Mouse (Mus musculus) heart, embryonic 11.5 days (tissue): ENCODE results near the gene Peak1. TPM values are rescaled to one million over a fixed set of nuclear protein-coding genes. Genes with fewer than 3 reads are reported as not detected.

Experiments used
- ATAC-seq: fragments of 200-750 bp; cut with Nextera tagmentation; replicated peaks from 2 replicates; pipeline ENCODE4 v1.8.0; 2017; ENCODE audit warnings: moderate library complexity; ENCODE audit not compliant: insufficient number of reproducible peaks, low FRiP score, low TSS enrichment
- H3K27ac ChIP-seq: fragments of 300-500 bp; sonication (generic); 2 replicates; pipeline ENCODE4 v1.5.1; 2014; ENCODE audit warnings: mild to moderate bottlenecking, low read depth, low read length
- H3K27me3 ChIP-seq: fragments of 300-500 bp; sonication (generic); 2 replicates; pipeline ENCODE4 v1.6.1; 2014; ENCODE audit warnings: mild to moderate bottlenecking, low read length, mixed read lengths; ENCODE audit not compliant: control insufficient read depth, insufficient read depth
- H3K36me3 ChIP-seq: fragments of 300-500 bp; sonication (generic); 2 replicates; pipeline ENCODE4 v1.6.1; 2014; ENCODE audit warnings: mild to moderate bottlenecking, low read length, moderate library complexity, mixed read lengths; ENCODE audit not compliant: control insufficient read depth, insufficient read depth
- H3K4me1 ChIP-seq: fragments of 300-500 bp; sonication (generic); 2 replicates; pipeline ENCODE4 v1.6.1; 2014; ENCODE audit warnings: low read length; ENCODE audit not compliant: control insufficient read depth, insufficient read depth
- H3K4me2 ChIP-seq: fragments of 300-500 bp; sonication (generic); 2 replicates; pipeline ENCODE4 v1.6.1; 2014; ENCODE audit warnings: mild to moderate bottlenecking, moderate library complexity
- H3K4me3 ChIP-seq: fragments of 300-500 bp; sonication (generic); 2 replicates; pipeline ENCODE4 v1.5.1; 2014; ENCODE audit warnings: low read depth, low read length
- H3K9ac ChIP-seq: fragments of 300-500 bp; sonication (generic); 2 replicates; pipeline ENCODE4 v1.6.1; 2014; ENCODE audit warnings: mild to moderate bottlenecking, low read depth, low read length, moderate library complexity
- H3K9me3 ChIP-seq: fragments of 300-500 bp; sonication (generic); replicated peaks from 2 replicates; pipeline ENCODE4 v1.6.1; 2016; ENCODE audit warnings: low read length; ENCODE audit not compliant: control insufficient read depth
- WGBS: fragments of 180-500 bp; shearing (Covaris S2); extraction: QIAGEN DNeasy Blood & Tissue Kit; methylation state at CpG from one replicate; pipeline ENCODE4 v1.1.7; 2014; ENCODE audit not compliant: insufficient replicate concordance; 5-methylcytosine and 5-hydroxymethylcytosine counted together
- polyA plus RNA-seq: library from polyadenylated mRNA; unstranded; fragments of >200 nt; fragmentation: Nextera tagmentation; extraction: Ambion mirVana; gene quantifications from 2 replicates; pipeline ENCODE4 v1.2.1, GENCODE M21; 2014

Gene Peak1
- polyA plus RNA-seq, 1 experiment from 2014 or later: 16.1 TPM

DNA sequence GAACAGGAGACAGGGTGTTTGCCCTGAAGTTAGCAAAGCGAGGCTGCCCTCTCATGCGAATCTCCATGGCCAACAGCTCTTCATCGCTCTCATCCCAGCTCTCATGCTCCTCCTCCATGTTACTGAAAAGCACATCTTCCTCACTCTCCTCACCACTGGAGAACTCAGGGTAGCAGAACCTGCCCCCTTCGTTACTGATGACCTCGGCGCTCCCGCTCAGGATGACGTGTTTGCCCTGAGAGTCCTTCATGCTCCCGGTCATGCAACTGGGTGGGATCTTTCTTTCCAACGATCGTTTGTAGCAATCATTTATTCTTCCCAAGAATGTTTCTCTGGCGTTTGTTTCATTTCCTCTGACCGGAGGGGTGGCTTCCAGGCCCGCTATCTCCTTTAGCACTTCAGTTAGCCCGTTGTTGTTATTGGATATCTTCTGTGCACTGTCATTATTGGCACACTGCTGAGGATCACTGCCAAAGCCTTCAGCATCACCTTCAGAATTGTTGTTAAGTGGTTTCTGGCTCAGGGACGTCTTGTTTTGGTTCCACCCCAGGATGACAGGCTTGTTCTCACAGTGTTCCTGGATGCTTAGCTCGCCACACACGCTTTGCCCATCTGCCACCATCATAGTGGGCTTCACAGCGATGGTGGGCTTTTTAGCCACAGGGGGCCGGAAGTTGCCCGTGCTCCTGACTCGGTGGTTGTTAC lies 157.9 kb downstream of the Peak1 start:
- Histone ChIP-seq H3K9ac (no peak overlapping the region), H3K4me2 (no peak overlapping the region), H3K4me3 (no peak overlapping the region), H3K36me3 (peaks cover 4% of the 10 kb centered on the region; the same call in 1 of the 2 replicates), H3K9me3 (peaks cover 6% of the 10 kb centered on the region), H3K27me3 (no peaks in the 10 kb centered on the region), H3K27ac (0 out of 2 replicates have a peak overlapping the region, but pooled peaks have one; percentile 57), H3K4me1 (peaks cover 24% of the 10 kb centered on the region)
- WGBS: 58% methylated on average over 22 of the region's 22 CpGs
- no peak for ATAC-seq

DNA sequence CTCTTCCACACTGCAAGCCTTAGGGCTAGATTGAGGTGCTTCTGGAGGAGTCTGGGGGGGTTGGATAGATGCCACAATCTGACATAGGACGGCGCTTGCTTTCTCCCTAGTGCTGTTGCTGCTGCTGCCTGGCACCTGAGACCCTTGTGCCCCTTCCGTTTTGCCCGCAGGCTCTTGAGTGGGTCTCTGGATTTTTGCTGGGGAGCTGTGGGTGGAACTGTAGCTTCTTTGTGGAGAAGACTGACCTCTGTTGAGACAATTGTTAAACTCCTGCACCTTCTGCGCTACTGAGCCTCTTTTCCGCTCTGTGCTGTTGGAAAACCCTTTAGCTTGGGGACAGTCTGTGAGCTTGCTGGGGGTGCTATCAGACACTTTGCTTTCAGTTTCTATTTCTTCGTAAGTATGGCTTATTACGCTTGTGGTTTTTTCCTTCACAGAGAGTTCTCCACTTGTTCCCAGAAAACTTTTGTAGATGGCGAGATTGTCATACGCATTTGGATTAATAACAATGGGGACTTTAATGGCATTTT lies 159.5 kb downstream of the Peak1 start:
- H3K9ac ChIP-seq: no peak overlapping the region
- peaks cover 4% of the 10 kb centered on the region; the same call in 1 of the 2 replicates for H3K36me3 ChIP-seq
- no peaks in the 10 kb centered on the region for H3K27me3 ChIP-seq
- H3K4me3 ChIP-seq: no peak overlapping the region
- no peak overlapping the region for H3K4me2 ChIP-seq
- no peak overlapping the region for H3K27ac ChIP-seq
- 90% methylated on average over 10 of the region's 10 CpGs for WGBS
- no peak for ATAC-seq
- H3K9me3 ChIP-seq: peaks cover 6% of the 10 kb centered on the region
- H3K4me1 ChIP-seq: peaks cover 16% of the 10 kb centered on the region

DNA sequence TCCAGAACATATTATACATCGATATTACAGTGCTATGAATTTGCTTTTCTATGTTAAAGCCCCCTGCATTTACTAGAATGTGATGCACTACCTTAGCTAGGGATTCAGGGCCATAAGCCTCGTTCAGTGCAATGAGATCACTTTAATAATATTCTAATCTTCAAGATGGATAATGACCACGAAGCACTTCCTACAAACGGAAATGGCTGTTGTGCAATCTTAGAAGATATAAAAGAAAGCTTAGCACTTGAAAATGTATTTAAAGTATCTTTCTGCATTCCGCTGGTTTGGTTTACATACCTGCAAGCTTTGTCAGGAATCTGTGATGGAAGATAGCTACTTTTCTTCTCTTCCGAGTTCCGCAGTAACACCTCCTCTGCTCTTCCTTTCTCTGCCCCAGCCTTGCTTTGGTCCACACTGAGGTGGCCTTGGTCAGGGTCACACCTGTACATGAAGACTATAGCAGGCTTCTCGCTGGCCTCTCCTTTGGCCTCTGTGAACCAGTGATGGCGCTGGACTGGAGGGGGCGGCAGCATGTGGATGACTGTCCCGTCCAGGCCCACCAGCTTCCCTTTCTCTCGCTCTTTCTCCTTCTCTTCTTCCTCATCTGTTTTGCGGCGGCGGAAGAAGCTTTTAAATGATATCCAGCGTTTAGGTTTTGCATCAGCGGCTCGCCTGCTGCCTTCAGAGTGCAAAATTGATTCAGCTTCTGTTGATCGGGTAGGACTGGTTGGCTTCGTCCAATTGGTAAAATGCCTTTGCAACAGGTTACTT lies 160.5 kb downstream of the Peak1 start:
- Histone ChIP-seq H3K4me3 (no peak overlapping the region), H3K9ac (no peak overlapping the region), H3K36me3 (peaks cover 4% of the 10 kb centered on the region; the same call in 1 of the 2 replicates), H3K4me2 (no peak overlapping the region), H3K27me3 (no peaks in the 10 kb centered on the region), H3K27ac (no peak overlapping the region), H3K9me3 (peaks cover 6% of the 10 kb centered on the region), H3K4me1 (peaks cover 12% of the 10 kb centered on the region)
- WGBS: 88% methylated on average over 20 of the region's 20 CpGs
- ATAC-seq: no peak

DNA sequence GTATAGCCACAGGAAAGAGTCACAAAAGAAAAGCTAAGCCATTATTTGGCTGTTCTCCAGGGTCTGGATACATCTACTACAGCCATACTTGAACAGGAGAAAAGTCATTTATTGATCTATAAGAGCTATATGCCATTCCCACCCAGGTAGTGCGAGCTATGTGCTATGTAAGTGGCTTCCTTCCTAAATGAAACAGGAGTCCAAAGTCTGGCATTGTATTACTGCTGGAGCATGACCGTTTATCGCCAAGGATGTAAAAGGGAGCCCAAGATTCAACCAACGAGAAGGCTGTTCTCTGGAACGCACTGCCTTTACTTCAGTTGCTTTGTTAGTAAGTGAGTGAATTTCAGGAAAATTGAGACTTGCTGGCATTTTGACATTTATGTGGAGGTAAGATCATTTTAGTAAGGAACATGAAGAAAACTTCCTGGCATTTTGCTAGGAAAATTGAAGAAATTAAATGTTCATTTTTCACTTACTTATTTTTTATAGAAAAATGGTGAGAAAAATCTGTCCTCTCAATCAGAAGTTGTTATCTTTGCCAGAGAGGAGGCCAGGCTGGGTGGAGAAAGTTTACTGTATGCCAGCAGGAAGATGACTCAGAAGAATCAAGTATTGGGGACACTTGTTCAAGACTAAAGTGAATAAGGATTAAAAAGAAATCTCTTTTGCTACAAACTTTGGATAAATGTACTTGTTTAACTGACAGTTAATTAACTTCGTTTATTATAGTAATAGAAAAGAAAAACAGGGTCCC lies 162.0 kb downstream of the Peak1 start:
- H3K9me3 ChIP-seq: peaks cover 6% of the 10 kb centered on the region
- no peak overlapping the region for H3K4me3 ChIP-seq
- H3K4me1 ChIP-seq: peaks cover 10% of the 10 kb centered on the region
- H3K27me3 ChIP-seq: no peaks in the 10 kb centered on the region
- H3K9ac ChIP-seq: no peak overlapping the region
- H3K4me2 ChIP-seq: no peak overlapping the region
- H3K36me3 ChIP-seq: peaks cover 4% of the 10 kb centered on the region; the same call in 1 of the 2 replicates
- 84% methylated on average over 6 of the region's 6 CpGs for WGBS
- ATAC-seq: no peak
- H3K27ac ChIP-seq: no peak overlapping the region

DNA sequence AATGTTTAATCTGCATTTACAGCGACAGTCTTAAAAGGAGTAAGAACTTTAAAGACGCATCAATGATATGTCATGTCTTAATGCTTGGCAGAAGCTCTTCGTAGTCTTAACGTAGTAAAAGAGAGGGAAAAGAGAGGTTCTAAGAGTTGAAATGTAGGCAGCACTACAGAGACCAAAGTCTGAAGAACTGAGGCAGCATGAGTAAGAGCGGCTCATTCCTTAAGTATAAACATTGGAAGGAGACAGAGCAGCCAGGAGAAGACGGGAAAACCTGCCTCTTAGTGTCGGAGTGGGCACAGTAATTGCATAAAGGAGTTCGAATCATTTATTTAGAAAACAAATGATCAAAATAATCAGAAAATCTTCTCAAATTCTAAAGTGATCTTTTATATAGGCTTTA lies 173.5 kb downstream of the Peak1 start:
- no peak overlapping the region for H3K4me2 ChIP-seq
- H3K9ac ChIP-seq: no peak overlapping the region
- H3K4me3 ChIP-seq: no peak overlapping the region
- H3K4me1 ChIP-seq: peaks cover 14% of the 10 kb centered on the region
- ATAC-seq: no peak
- 82% methylated on average over 8 of the region's 8 CpGs for WGBS
- no peaks in the 10 kb centered on the region for H3K27me3 ChIP-seq
- H3K27ac ChIP-seq: no peak overlapping the region
- no peaks in the 10 kb centered on the region for H3K36me3 ChIP-seq
- no peaks in the 10 kb centered on the region for H3K9me3 ChIP-seq

DNA sequence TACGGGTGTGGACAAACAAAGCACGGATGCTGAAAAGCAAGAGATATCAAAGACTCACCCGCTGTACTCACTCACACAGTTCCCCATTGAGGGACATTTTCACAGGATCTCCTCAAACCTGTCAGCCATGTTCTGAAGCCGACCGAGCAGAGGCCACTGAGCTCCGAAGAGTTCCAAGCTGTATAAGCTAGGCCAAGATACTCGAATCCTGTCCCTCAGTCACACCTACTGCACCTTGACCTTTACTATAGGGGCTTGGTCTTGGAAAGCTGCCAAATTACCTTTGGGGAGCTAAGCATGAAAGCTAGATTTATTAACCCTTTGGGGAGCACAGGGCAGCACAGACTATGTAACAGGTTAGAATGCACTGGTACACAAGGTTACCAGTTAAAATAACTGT lies 174.0 kb downstream of the Peak1 start:
- WGBS: 76% methylated on average over 7 of the region's 7 CpGs
- Histone ChIP-seq H3K9ac (no peak overlapping the region), H3K4me3 (no peak overlapping the region), H3K27ac (no peak overlapping the region), H3K4me2 (no peak overlapping the region), H3K36me3 (no peaks in the 10 kb centered on the region), H3K4me1 (peaks cover 14% of the 10 kb centered on the region), H3K27me3 (no peaks in the 10 kb centered on the region), H3K9me3 (no peaks in the 10 kb centered on the region)
- ATAC-seq: no peak

DNA sequence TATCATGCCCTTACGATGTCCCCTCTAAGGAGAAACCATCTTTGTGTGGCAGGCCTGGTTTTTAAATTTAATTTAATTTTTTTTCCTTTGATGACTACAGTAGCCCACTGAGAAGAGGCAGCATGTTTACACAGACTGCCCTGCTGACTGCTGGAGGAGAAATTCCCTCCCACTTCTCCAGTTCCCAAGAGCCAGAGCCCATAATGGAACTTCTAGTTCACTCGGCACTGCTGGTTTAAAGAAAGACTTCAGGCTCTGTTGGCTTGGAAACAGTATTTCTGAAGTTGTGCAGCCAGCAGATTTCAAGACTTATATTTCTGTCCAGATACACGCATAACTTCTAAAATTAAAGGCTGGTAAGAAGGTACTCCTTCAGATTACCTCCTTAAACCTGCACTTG lies 175.2 kb downstream of the Peak1 start:
- no peak overlapping the region for H3K4me2 ChIP-seq
- H3K9ac ChIP-seq: no peak overlapping the region
- no peak overlapping the region for H3K4me3 ChIP-seq
- H3K4me1 ChIP-seq: peaks cover 12% of the 10 kb centered on the region
- H3K9me3 ChIP-seq: no peaks in the 10 kb centered on the region
- WGBS: 67% methylated on average over 3 of the region's 3 CpGs
- H3K36me3 ChIP-seq: no peaks in the 10 kb centered on the region
- no peak for ATAC-seq
- no peaks in the 10 kb centered on the region for H3K27me3 ChIP-seq
- no peak overlapping the region for H3K27ac ChIP-seq

DNA sequence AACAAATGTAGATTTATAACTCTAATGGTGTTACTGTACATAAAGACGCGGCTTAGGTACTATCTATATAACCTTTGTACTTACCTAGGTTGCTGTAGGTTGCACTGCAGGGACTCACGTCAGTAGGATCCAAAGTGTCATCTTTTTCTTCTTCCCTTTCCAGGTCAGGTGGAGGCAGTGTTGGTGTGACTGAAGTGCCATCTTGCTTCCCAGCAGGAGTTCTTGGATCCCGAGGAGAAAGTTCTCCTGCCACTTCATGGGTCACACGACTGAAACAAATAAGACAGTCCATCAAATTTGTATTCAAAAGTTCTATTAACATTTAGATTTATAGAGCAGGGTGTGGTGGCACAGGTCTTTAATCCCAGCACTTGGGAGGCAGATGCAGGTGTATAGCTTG lies 176.8 kb downstream of the Peak1 start:
- H3K4me2 ChIP-seq: no peak overlapping the region
- no peaks in the 10 kb centered on the region for H3K9me3 ChIP-seq
- peaks cover 26% of the 10 kb centered on the region for H3K4me1 ChIP-seq
- no peak for ATAC-seq
- no peak overlapping the region for H3K27ac ChIP-seq
- H3K27me3 ChIP-seq: no peaks in the 10 kb centered on the region
- no peak overlapping the region for H3K4me3 ChIP-seq
- no peaks in the 10 kb centered on the region for H3K36me3 ChIP-seq
- WGBS: 90% methylated on average over 5 of the region's 5 CpGs
- H3K9ac ChIP-seq: no peak overlapping the region
